Comparison of ENCODE assay signal across 8 mouse cellular contexts in genomic region chr11:57645847-57646246, GRCm38 (mm10). TPM values are rescaled to one million over a fixed set of nuclear protein-coding genes. Genes with fewer than 3 reads are reported as not detected.
DNase-seq lines count a peak whose midpoint lies in the region; ATAC-seq and TF ChIP-seq lines count a peak whose summit lies in the region.

No protein-coding gene starts in this region.

- peak overlapping the region; percentile 81 for H3K4me3 ChIP-seq in layer of hippocampus, adult 2 months
- peak overlapping the region; percentile 65 for H3K4me3 ChIP-seq in hindbrain, embryonic 11.5 days (ENCODE audit: low read depth, low read length)
- peak overlapping the region; percentile 60 for H3K4me3 ChIP-seq in midbrain, embryonic 13.5 days (replicated peaks)

- DNase-seq in layer of hippocampus, adult 2 months (ENCODE audit: low spot score in 2 of 2), result no peak
- no peak for DNase-seq in layer of hippocampus, postnatal 10 days (ENCODE audit: low spot score in 2 of 2)
- DNase-seq in NIH3T3 (ENCODE audit: low read depth), result peak; percentile 31
- no peak for DNase-seq in hindbrain, embryonic 11.5 days (ENCODE audit: low spot score)
- no peak for DNase-seq in gastrocnemius, postnatal 25 days
- no peak for DNase-seq in adipocyte (ENCODE audit: low spot score)
- no peak for DNase-seq in adrenal gland, adult 8-10 months

- no peak for ATAC-seq in hindbrain, embryonic 11.5 days (ENCODE audit: low FRiP score)
- no peak for ATAC-seq in midbrain, embryonic 13.5 days

- peak overlapping the region; percentile 85; the same call in 1 of the 2 replicates for H3K27ac ChIP-seq in layer of hippocampus, adult 2 months
- H3K27ac ChIP-seq in hindbrain, embryonic 11.5 days (ENCODE audit: low read depth, low read length), result no peak overlapping the region
- no peak overlapping the region for H3K27ac ChIP-seq in midbrain, embryonic 13.5 days

- peak overlapping the region; percentile 95 for H3K4me2 ChIP-seq in hindbrain, embryonic 11.5 days (replicated peaks; ENCODE audit: low read depth, low read length)
- peak overlapping the region; percentile 87 for H3K4me2 ChIP-seq in midbrain, embryonic 13.5 days (replicated peaks)

- H3K4me1 ChIP-seq in hindbrain, embryonic 11.5 days (replicated peaks; ENCODE audit: control insufficient read depth, insufficient read depth, low read length), result 0 out of 2 replicates have a peak, but pooled peaks cover 2% of the 10 kb centered on the region
- peaks cover 52% of the 10 kb centered on the region for H3K4me1 ChIP-seq in midbrain, embryonic 13.5 days (replicated peaks)

- no peaks in the 10 kb centered on the region for H3K27me3 ChIP-seq in hindbrain, embryonic 11.5 days (ENCODE audit: control insufficient read depth, insufficient read depth, low read length)
- peaks cover 13% of the 10 kb centered on the region for H3K27me3 ChIP-seq in midbrain, embryonic 13.5 days

- no peaks in the 10 kb centered on the region for H3K9me3 ChIP-seq in hindbrain, embryonic 11.5 days (ENCODE audit: control insufficient read depth, low read length)
- no peaks in the 10 kb centered on the region for H3K9me3 ChIP-seq in midbrain, embryonic 13.5 days

- 22% methylated on average over 8 of the region's 8 CpGs for WGBS in hindbrain, embryonic 11.5 days
- 26% methylated on average over 8 of the region's 8 CpGs for WGBS in midbrain, embryonic 13.5 days

- no peak for TF ChIP-seq CTCF in layer of hippocampus, adult 2 months (conservative IDR thresholded peaks at IDR 0.05)

- peak overlapping the region; percentile 93 for H3K9ac ChIP-seq in hindbrain, embryonic 11.5 days (ENCODE audit: low read depth, low read length)
- H3K9ac ChIP-seq in midbrain, embryonic 13.5 days (replicated peaks), result peak overlapping the region; percentile 83

- H3K36me3 ChIP-seq in hindbrain, embryonic 11.5 days (ENCODE audit: control insufficient read depth, insufficient read depth, low read length), result no peaks in the 10 kb centered on the region
- H3K36me3 ChIP-seq in midbrain, embryonic 13.5 days, result 0 out of 2 replicates have a peak, but pooled peaks cover 3% of the 10 kb centered on the region

RNA-seq across cellular contexts. Expression of gene Galnt10, which starts 0.6 kb away (rescaled TPM):
- 1 to 10 TPM; 6.3 TPM for total RNA-seq in layer of hippocampus, adult 2 months (2021)
- total RNA-seq in layer of hippocampus, postnatal 10 days (2021), result 10 to 100 TPM; 10.9 to 11.2 TPM
- 9.7 and 12.0 TPM in 2 replicates for polyA plus RNA-seq in hindbrain, embryonic 11.5 days (2014; fragmentation: Nextera tagmentation; extraction: Ambion mirVana)
- 13.0 and 15.6 TPM in 2 replicates for polyA plus RNA-seq in midbrain, embryonic 13.5 days (2015; fragmentation: Nextera tagmentation; extraction: Ambion mirVana)
- total RNA-seq in gastrocnemius, postnatal 25 days (2021), result 1 to 10 TPM; 6.0 to 7.5 TPM
- 10 to 100 TPM; 55.7 to 76.3 (median 61.3) TPM for total RNA-seq in adrenal gland, adult 8-10 months (2022)

Comparison
In these comparisons a context has a peak if more than half of its experiments do, and no peak if none do; other contexts are left out.
1. RNA of gene Galnt10, which starts 0.6 kb away (total RNA-seq): 55.7 to 76.3 TPM in adrenal gland, adult 8-10 months; 10.9 to 11.2 TPM in layer of hippocampus, postnatal 10 days, 6.0 to 7.5 TPM in gastrocnemius, postnatal 25 days and 6.3 TPM in layer of hippocampus, adult 2 months; every median in the first group is over 4 times any median in the second.
2. Peak in every context shown above with its lines, with median percentiles within 50 percentile points of each other: H3K4me3 ChIP-seq.